Mouse (Mus musculus) activated CD4-positive, CD25-positive, alpha-beta regulatory T cell, adult 4 months (primary cell): ENCODE data around the gene Ago1. TPM values are rescaled to one million over a fixed set of nuclear protein-coding genes. Genes with fewer than 3 reads are reported as not detected.

Experiments used
- polyA plus RNA-seq, 2 experiments: library from polyadenylated mRNA; unstranded; fragments of 100-300 nt; shearing (Covaris generic); gene quantifications; one replicate each; pipeline ENCODE4 v1.2.1; 2017

Ago1 gene
- polyA plus RNA-seq, 2 experiments from 2014 or later, result 6.7 to 7.8 TPM

Other genes with a start within 250 kb of the Ago1 start
- gene Map7d1, start 212.2 kb downstream of the Ago1 start, polyA plus RNA-seq, result 1 to 10 TPM; 6.7 to 7.4 TPM
- 10 to 100 TPM; 57.1 to 80.8 TPM for gene Trappc3, start 206.3 kb downstream of the Ago1 start, polyA plus RNA-seq
- gene Col8a2, start 181.8 kb downstream of the Ago1 start, polyA plus RNA-seq, result not detected
- 10 to 100 TPM; 12.4 to 26.1 TPM for gene Adprhl2, start 146.9 kb downstream of the Ago1 start, polyA plus RNA-seq
- gene Tekt2, start 142.9 kb downstream of the Ago1 start, polyA plus RNA-seq, result under 1 TPM in 1 of 2 experiments, not detected in 1; 0.33 TPM
- gene Ago3, start 39.0 kb downstream of the Ago1 start, polyA plus RNA-seq, result 10 to 100 TPM; 14.9 to 21.0 TPM
- gene Ago4, start 64.9 kb upstream of the Ago1 start, polyA plus RNA-seq, result under 1 TPM; 0.05 to 0.09 TPM
- 1 to 10 TPM; 7.0 to 8.4 TPM for gene Clspn, start 88.4 kb upstream of the Ago1 start, polyA plus RNA-seq
- gene 5730409E04Rik, start 141.2 kb upstream of the Ago1 start, polyA plus RNA-seq, result under 1 TPM; 0.17 to 0.34 TPM
- gene Psmb2, start 209.0 kb upstream of the Ago1 start, polyA plus RNA-seq, result 100 to 1,000 TPM; 372 to 427 TPM